Mouse (Mus musculus): ENCODE data around the gene Has1.

DNA sequence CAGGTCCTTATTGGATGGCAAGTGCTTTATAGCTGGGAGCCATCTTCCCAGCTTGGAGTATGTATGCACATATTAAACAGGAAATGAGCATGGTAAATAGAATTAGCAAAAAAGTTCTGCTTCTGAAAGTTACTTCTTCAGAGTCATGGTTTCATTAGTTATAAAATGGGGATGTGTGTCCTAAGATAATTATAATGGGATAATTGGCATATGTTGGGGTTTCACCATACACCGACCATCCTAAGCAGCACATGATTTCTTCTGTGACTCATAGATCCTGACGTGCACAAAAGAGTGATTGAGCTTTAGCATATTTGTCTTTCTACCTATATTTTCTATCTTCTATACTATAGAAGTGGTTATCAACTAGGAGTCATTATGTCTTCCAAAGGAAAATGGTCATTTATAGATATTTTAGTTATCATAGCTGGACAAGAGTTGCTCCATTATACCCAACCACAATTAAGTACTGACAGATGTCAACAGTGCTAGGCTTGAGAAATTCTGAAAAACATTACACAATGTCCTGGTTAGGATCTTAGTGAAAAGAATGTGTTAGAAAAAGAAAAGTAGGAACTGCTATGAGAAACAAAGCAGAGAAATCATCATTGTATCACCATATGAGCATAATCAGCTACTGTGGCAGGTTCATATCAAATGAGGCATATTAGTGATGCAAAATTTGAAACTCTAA is 34.9 kb upstream of the Has1 start:
- no peak for TF ChIP-seq CTCF (IDR thresholded peaks at IDR 0.05; ENCODE audit: low read depth)
- TF ChIP-seq EP300 (optimal IDR thresholded peaks at IDR 0.05), result no peak
